Mouse (Mus musculus) sigmoid colon, adult 10 weeks (tissue): ENCODE data around the gene Ucp2. TPM values are rescaled to one million over a fixed set of nuclear protein-coding genes. Genes with fewer than 3 reads are reported as not detected.

Experiments used
- polyA plus RNA-seq: library from polyadenylated mRNA; stranded (reverse); fragments of 350-450 nt; fragmentation: Illumina TruSeq; extraction: RNeasy Lipid Tissue Mini Kit (QIAGEN cat#74804); gene quantifications from one replicate; pipeline ENCODE4 v1.2.3, GENCODE M21; 2014; ENCODE audit warnings: low read depth, low replicate concordance

Gene Ucp2
- 20.9 TPM for polyA plus RNA-seq

DNA sequence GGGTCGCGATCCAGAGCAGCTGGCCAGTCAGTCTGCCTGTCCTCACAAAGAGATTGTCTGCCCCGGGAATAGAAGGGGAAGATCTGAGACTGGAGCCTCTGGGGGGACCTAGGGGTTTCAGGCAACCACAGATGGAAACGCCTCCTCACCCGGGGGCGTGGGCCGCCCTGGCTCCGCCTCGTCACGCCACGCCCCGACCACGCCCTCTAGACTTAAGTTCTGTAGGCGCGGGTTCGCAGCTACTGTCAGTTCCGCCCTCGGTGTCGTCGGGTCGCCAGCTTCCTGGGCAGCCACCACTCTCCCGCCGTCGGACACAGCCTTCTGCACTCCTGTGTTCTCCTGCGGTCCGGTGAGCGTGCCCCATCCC is at the start of gene Ucp2:
Gene Ucp2, plus strand, starts transcription at position 221 of the 367 bp plus-strand sequence.

DNA sequence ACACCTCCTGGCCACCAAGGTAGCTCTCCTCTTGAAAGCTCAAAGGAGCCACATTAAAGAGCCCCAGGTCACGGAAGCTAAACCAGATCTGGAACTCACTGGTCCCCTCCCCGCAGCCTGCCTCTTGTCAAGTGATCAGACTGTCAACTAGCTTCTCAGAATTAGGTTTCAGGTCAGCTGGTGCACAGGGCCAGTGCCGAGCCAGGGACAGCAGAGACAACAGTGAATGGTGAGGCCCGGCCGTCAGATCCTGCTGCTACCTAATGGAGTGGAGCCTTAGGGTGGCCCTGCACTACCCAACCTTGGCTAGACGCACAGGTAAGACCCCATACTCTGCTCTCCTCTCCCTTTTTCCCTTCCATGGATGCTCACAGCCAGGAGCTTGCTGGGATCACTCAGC is 20.4 kb upstream of the Ucp2 start, which contains the start of gene Ucp3:
Gene Ucp3, plus strand, starts transcription at position 214 of the 400 bp plus-strand sequence.

DNA sequence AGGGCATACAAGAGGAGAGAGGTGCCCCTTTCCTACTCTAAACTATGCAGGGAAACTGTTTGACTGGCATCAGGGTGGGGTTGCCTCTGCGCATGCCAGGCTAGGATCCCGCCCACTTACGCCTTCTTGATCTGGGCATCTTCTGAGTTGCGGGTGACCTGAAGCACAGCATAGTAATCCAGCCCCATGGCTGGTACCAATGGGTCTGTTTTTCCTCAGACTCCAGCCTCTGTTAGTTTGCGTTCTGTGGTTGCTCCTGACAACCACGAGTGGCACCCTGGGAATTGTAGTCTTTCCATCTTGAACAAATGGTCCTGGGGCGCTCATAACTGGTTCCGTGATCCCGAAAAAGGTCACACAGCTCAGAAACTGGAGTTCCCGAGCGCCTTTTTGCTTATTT is 21.4 kb downstream of the Ucp2 start, which contains the start of gene Dnajb13:
Gene Dnajb13, minus strand, starts transcription at position 388 of the 400 bp plus-strand sequence.

DNA sequence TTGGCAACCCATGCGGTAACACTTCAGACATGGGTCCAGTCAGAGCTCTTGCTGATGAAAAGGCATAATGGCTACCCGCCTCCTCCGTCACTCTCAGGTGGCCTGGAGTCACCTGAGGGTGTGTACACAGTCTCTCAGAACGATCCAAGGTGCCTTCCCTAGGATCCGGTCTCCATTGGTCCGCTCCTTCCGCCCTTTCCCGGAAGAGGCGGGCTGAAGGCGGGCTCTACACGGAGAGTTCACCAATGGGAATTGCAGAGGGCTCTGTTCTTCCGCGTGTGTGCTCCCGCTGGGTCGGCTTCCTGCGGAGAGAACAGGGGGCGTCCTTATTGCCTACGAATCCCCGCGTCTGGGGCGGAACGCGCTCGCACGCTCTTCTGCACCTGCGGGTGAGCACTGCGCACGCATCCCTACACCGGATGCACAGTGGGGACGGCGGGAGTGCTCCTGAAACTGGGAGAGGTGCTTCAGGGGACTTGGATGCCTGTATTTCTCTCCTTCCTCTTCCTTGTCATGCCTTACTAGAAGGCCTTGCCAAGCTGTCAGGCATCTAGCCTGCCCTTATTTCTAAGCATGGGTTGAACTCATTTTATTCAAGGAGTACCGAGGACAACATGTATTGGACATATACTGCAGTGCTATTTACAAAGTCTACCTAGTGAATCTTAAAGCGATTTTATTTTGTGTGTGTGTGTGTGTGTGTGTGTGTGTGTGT is 43.8 kb downstream of the Ucp2 start, which contains the start of gene Coa4:
Gene Coa4, plus strand, starts transcription at position 268 of the 715 bp plus-strand sequence.

Other genes with a start within 250 kb of the Ucp2 start
- gene P4ha3, start 207.8 kb upstream of the Ucp2 start, polyA plus RNA-seq: 1.6 TPM
- 23.2 TPM for gene C2cd3, start 121.1 kb upstream of the Ucp2 start, polyA plus RNA-seq
- gene Ppme1, start 121.0 kb upstream of the Ucp2 start, polyA plus RNA-seq: 63.2 TPM
- gene Ucp3, start 20.3 kb upstream of the Ucp2 start, polyA plus RNA-seq: 0.16 TPM
- not detected for gene Dnajb13, start 21.6 kb downstream of the Ucp2 start, polyA plus RNA-seq
- gene Coa4, start 43.7 kb downstream of the Ucp2 start, polyA plus RNA-seq: 33.6 TPM
- gene Rab6a, start 114.1 kb downstream of the Ucp2 start, polyA plus RNA-seq: 465 TPM
- 59.9 TPM for gene Mrpl48, start 115.0 kb downstream of the Ucp2 start, polyA plus RNA-seq
- 8.8 TPM for gene Plekhb1, start 169.1 kb downstream of the Ucp2 start, polyA plus RNA-seq
- gene Fam168a, start 213.3 kb downstream of the Ucp2 start, polyA plus RNA-seq: 16.7 TPM